Mouse (Mus musculus) adipocyte (in vitro differentiated cells): ENCODE measurements around the gene Fut8.
"Not testable (repeated sequence)": the region's sequence is repeated elsewhere in the genome, so short reads cannot be mapped to it uniquely, and the experiment has no call there.

Source experiments
- DNase-seq: peaks from one replicate; pipeline ENCODE4 v3.0.0-alpha.2; 2016; ENCODE audit warnings: low spot score

Gene Fut8

DNA sequence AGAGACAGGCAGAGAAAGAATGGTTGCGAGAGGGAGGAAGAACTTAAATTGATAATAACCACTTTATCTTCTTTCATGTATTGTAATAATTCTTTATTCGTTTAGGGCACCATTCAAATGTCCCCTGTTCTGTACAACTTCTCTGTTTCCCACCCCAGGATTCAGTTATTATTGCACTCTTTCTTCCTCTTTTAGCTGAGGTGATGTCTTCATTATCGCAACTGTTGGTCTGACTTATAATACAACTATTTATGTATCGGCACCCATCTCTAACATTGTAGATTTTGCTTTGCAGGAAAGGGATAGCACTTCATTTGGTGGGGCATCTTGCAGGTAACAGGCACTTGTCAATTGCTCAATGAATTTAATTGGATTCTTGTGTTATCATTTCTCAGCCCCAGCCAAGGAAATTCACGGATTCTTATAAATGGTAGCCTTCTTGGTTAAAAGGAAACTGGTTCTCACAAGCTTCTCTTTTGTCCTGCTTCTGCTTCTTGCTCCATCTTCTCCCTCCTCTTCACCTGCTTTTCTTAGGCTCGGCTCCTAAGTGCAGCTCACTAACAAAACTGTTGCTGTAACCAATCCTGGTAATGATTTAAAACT, 15.6 kb upstream of the Fut8 start:
- DNase-seq: no peak

DNA sequence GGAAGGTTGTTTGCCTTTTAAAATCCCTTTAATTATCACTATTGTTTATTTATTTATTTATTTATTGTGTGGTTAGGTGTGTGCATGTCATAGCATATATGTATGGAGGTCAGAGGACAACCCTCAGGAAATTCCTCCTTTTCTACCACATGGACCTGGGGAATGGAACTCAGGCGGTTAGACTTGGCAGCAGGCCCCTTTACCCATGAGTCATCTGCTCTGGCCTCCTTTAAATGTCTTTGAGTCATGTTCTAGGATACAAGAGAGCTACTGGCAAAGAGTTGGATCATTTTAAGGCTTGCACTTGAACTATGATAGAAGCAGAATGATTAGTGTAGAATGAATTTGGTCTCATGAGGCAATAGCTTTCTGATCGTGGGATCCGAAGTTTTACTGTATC, 14.3 kb upstream of the Fut8 start:
- peak; percentile 66 for DNase-seq

DNA sequence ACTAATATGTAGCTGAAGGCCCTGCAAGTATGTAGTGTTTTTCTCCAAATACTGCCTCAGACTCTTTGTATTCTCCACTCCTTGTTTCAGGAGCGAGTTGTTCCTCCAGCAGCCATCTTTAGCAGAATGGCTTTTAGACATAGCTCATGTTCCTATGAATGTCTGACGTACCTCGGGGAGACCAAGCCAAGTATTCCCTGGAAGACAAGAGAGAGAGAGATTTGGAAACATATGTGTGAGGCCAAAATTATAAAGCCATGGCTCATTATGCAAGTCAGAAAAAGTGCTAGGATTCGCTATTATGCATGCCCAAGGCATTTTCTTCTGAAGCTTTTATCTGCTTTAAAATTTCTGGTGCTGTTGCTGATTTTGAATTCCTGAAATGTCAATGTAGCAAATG, 13.8 kb upstream of the Fut8 start:
- no peak for DNase-seq

DNA sequence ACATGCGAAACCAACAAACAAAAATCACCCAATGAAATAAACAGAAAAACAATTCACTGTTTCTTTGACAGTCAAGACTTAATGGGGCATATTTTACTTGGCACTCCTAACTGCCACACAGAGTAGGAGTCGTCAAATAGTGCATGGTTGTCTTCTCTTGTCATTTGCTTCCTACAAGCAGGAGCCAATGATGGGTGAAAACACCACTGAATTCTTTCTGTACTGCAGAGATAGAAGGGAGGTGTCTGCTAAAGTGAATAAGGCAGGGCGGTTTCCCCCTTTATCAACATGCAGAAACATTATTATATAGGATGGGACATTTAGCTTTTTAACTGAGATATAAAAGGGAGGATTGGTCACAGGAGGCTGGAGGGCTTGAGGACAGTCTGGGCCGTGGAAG, 13.0 kb upstream of the Fut8 start:
- DNase-seq: no peak

DNA sequence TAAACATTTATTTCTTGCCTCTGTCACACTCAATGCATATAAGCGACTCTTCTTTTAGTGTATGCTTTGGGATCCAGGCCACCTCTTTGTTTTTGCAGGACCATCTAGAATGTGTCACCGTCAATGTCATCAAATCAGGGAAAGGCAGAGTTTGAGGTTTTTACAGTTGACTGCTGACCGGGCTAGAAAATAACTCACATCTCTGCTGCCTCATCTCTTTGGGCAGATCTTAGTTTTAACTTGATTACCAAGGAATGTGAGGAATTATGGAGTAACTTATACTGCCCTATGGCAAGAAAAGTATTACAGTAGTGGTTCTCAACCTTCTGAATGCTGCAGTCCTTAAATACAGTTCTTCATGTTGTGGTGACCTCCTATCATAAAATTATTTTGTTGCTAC, 12.2 kb upstream of the Fut8 start:
- no peak for DNase-seq

DNA sequence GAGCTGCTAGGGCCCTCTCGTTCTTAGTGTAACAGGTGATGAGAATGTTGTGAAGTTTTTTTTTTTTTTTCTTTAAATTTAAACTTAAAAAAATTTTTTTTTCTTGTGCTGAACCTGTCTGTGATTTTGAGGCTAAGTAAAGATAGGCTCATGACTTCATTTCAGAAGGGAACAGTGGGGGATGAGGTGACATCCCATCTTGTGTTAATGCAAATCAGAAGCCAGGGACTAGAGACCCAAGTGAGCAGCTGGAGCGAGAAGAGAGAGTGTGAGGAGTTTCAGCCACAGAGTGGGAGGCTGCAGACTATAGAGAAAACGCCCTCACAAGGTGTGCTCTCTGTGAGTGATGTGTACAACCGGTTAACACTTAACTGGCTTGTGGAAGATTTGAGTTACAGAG, 2.0 kb upstream of the Fut8 start:
- DNase-seq: no peak

DNA sequence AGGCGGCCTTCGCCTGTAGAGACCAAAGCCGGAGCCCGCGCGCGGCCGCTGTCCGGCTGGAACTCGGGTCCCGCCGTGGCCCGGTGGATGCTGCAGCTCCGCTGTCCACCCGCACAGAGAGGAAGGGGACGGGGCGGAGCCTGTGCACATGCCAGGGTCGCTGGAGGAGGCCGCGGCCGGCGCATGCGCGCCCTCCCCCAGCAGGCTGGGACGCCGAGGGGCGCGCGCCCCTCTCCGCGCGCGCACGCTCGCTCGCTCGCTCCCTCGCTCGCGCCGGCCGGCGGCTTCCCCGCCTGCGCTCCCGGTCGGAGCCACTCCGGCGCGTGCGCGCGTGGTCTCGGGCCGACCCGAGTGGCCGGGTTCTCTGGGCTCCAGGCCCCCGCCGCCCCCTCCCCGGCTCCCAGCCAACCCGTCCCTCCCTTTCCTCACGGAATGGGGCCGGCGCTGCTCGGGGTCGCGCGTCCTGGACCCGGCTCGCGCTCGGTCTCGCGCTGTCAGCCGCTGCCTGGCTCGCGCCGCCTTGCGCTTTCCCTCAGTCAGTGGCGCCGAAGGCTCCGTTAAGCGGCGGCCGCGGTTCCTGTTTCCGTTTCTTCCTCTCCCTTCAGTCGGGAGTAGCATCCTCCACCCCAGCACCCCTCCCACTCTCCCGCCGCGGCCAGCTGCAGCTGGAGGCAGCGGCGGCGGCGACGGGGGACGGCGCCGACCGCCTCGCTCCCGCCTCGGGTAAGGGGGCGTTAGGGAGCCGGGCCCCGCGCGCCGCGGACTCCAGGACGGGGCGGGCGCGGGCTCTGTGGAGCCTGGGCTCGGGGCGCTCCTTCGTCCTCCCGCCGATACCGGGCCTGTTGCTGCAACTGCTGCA, 835 bp downstream of the Fut8 start:
- peak; percentile 86 for DNase-seq

DNA sequence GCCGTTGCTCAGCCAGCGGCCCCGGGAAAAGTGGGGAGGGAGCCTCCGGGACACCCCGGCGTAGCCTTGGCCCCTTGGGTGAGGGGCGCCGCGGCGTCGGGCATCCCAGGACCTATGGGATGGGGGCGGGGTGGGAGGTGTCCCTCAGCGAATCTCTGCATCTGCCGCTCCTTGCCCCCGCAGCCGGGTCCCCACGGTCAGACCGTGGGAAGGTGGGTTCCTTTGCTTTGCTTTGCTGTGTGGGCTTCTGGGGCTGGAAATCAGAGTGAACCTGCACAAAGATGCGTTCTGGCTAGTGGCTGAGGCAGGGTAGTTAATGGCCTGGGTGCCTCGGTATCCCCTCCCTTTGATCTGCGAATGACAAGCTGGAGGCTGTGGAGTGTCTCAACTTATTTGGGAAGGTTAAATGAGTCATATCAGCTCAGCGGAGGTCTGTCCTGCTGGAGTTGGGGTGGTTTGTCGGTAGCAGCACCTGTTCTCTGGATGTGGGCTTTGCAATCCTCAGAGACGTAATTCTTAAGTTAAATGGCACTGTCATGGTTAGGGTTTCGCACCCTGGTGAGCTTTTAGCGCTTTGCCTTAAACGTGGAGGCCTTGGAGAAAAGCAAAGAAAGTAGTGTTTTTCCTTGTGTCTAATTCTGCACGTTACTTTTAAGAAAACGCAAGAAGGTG, 1.6 kb downstream of the Fut8 start:
- no peak for DNase-seq

DNA sequence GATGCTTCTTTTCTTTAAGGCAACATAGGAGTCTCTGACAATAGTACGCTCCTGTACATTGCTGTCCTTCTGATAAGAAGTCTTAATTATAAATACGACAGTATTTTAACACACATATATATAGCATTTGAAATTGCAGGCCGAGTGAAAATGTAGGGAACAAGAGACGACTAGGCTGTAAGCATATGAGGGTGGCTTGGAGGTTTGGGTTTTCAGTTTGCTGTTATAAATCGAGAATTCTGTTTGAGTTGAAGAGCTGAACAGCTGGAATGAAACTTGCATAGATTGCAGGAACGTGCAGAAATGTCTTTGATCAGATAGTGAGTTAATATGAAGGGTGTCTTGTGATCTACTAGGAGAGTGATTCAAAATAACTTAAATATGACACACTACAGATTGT, 2.4 kb downstream of the Fut8 start:
- DNase-seq: peak; percentile 15

DNA sequence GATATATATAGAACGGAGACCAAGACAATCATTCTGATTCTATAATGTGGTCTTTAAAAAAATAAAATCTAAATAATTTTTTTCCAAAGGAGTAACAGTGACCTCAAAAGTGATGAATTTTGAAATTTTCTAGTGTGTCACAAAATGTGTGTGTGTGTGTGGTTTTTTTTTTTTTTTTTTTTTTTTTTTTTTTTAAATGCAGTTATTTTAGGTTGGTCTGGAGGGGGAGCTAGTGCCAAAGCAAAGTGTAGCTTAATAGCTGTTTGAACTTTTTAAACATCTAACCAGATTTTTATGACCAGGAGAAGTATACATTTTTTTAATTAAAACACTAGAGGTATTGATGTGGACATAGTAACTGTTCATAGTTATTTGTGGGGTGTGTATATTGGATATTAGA, 2.9 kb downstream of the Fut8 start:
- DNase-seq: peak; percentile 70

DNA sequence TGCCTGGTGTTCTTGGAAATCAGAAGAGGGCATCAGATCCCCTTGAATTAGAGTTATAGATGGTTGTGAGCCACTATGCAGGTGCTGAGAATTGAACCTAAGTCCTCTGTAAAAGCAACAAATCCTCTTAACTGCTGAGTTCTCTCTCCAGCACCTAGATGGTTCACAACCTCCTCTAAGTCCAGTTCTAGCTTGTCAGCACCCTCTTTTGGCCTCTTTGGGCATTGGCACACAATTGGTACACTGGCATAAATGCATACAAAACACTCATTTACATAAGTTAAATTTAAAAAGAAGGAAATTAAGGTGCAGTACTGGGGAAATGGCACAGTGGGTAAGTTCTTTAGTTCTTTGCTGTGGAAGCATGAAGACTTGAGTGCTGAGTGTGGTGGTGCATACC, 24.7 kb downstream of the Fut8 start:
- no peak for DNase-seq

DNA sequence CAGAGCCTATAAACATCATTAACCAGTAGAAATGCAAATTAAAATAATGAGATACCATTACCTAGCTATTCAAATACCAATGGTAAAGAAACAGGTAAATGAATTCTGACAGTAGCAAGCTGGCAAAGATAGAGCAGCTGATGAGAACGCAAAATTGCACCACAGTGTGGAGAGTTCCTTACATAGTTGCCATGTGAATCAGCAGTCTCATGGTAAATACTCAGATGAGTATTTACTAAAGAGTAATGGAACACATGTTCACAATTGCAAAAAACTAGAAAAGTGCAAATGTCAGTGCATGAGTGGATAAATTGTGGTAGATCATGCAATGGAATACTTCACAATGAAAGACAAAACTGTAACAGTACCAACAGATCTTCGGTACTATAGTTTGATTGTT, 25.9 kb downstream of the Fut8 start:
- DNase-seq: no peak

DNA sequence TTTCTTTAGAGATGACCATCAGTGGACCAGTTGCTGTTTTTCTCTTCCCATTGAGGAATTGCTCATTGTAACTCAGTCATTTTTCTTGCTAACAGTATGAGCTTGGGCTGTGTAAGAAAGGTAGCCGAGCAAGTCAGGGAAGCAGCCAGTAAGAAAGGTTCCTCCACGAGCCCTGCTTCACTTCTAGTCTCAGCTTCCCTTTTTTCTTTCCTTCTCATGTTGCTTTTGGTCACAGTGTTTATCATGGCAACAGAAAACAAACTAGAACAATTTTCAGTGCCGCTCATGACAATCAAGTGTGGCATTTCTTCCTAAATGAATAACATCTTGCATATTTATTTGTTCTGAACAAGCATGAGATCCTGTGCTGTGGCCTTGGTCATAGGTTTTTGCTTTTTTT, 32.8 kb downstream of the Fut8 start:
- no peak for DNase-seq

DNA sequence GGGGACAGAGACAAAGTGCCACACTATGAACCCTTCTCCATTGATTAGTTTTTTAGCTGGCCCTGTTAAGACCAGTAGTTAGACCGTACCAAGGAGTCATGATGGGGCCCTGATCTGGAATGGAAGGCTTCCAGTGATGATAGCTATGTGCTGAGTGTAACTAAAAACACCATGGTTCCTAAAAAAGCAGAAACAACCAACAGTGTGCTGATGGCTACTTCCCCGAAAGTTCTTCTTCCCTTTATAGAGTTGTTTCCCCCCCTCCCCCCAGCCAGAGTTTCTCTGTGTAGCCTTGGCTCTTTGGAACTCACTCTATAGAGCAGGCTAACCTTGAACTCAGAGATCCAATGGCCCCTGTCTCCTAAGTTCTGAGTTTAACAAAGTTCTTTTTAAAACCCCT, 50.6 kb downstream of the Fut8 start:
- no peak for DNase-seq

DNA sequence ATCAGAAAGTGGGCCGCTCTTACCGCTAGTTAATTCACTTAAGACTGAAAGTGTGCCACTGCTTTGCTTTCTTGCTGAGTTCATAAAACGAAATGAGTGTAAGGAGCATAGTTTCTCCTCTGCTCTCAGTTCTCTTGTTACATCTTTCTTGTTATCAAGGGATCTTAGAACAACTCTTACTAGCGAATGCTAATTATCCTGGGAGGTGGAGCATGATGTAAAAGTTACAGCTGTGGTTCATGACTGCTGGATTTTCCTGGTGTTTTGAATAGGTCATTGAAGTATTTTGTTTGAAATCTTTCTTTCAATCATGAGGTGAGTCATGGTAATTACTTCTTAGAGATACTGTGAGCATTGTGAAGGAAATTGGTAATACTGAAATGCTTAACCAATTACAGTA, 53.1 kb downstream of the Fut8 start:
- DNase-seq: no peak

DNA sequence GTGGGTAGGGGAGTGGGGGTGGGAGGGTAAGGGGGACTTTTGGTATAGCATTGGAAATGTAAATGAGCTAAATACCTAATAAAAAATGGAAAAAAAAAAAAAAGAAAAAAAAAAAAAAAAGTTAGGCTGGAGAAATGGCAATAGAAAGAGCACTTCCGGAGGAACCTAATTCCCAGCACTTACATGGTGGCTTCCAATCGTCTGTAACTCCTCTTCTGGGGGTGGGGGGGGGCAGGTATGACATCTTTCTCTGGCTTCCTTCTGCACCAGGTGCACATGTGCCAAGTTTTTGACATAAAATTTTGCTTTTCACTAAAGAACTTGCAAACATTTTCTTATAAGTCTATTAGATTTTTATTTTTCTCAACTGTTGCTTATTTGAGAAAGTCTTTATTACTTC, 53.9 kb downstream of the Fut8 start:
- not testable (repeated sequence) for DNase-seq

DNA sequence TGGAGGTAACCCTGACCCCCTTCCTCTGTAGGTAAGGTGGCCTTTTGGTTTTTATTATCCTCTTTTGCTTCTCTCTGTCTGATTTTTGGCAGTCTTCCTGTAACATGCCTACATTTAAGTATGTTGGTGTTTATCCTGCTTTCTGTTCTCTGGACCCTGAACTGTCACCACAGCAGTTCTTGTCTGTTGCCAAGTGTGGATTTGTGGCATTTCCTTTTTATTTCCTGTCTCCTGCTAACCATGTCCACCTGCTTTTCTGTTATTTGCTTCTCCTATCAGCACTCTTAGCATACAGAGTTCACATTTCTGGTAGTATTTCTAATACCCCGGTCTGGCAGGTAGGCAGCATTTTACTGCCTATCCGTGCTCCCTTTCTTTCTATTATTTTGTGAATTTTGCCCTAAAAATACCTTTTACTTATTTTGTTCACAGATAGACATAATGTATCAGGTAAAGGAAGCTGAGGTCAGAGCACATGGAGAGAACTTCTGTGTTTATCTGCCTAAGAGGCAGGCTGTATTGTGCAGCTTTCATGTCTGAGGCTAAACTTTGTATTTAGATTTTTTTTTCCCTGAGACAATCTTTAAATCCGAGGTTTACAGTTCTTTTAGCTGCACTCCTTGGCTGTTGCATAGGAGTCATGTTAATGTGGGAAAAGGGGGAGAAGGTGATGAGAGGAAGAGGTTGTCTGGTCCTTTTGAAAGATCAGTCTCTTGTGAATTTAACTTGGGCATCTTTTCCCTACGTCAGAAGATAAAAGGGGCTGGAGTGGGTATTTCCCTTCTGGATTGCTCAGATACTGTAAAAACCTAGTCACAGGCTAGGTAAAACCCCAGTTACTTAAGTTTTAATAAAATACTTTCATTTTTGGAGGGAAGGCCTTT, 54.7 kb downstream of the Fut8 start:
- no peak for DNase-seq

DNA sequence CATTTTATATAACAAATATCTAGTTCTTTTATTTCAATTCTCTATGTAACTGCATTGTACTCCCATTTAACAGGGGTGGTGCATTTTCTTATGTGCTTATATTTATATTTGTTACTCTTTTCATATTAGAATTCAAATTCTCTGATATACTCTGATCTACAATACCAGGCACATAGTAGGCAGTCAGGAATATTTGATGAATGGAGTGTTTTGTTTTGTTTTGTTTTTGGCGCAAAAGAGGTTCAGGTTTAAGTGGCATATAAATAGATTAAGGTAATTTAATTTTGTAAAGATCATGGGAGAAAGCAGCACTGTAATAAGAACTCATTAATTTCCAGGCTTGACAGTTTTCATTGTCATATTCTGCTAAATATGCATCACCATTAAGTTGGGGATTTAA, 58.2 kb downstream of the Fut8 start:
- DNase-seq: no peak

DNA sequence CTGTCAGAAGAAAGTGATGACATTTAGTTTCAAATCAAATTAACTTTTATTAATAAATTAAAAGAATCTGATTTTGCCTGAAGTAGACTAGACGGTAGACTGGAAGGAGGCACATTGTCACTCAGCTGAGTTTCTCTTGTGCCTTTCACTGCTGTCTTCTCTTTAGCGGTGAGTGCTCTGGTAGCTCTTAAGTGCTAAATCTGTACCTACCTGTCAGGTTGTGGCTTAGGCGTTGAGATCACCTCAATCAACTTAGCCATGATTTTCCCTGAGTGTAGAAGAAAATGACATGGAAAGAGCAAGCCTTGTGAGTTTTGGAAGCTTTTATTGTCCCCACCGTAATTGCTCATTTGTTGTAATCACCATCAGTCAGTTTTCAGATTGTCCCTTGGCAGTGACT, 59.2 kb downstream of the Fut8 start:
- no peak for DNase-seq

DNA sequence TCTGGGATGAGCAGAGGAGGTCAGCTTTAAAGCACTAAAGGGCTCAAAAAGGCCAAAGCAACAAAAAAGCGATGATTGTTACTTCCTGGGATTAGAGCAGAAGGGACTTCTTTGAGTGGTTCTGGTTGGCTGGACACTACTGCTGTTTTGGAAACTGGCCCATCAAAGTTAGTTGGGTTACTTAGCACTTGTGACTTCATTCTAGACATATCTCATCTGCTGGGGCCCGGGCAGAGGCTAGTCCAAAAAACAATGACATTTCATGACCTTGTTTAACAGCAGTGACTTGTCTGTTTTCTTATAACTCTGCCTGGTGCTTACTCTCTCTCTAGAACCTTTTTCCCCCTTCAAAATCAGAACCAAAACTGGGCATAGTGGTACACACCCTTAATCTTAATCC, 59.9 kb downstream of the Fut8 start:
- DNase-seq: no peak

DNA sequence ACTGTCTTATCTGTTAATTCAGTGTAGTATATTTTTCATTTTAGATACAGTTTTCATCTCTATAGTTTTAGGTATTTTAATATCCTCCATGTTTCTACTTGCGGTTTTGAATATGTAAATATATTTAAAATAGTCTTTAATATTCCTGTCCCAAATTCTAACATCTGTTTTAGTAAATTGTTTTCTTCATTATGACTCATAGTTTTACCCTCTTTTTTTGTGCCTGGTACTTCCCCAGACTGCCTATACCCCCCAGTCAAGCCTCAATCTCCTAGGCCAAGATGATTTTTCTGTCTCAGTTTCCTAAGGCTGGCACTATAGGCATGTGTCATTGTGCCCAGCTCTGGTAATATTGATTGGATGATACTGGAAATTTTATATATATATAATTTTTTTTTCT, 64.1 kb downstream of the Fut8 start:
- DNase-seq: no peak

DNA sequence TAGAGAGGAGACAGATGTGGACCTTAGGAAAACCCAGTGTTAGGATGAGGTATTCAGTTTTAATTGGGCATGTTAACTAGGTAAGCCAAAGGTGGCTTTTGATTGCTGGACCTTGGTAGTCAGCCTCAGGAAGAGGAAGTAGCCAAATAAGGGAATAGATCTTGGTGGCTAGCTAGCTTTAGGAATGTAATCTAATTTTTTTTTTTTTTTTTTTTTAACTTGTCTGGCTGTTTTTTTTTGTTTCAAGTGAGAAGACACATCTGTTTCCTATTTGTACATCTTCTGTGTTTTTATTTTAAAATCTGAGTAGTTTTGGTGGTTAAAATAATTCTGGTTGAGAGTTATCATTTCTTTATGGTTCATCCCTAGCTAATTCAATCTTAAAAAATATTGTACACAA, 65.4 kb downstream of the Fut8 start:
- no peak for DNase-seq
